Comparison of ENCODE assay signal across 15 mouse cellular contexts in the genomic region with DNA sequence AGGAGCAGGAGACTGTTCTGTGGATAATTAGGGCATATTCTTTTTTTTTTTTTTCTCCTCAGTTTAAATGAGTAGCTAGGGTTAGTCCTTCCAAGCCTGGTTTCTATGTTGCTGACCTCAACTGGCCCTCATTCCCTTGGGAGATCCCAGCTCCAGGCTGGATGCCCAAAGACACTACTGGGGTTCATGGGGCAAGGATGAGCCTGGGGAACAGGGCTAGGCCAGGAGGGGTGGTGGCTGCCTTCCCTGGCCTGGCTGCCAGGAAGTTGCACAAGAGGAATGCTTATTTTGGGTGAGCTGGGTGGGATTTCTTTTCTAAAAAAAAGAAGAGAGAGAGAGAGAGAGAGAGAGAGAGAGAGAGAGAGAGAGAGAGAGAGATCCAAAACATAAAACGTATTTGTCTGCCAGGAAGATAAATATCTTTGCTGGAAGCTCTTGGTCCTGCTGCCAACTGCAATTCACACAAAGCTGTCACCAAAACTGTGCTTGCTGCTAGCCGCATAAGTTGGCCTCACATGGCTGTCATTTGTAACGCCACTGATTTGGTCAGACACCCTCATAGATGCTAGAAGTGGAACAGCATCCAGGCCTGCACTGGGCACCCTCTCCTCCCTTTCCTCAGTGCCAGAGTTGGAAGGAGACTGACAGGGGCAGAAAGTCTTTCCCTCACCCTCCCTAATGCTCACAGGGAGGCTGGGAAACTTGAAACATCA. TPM values are rescaled to one million over a fixed set of nuclear protein-coding genes. Genes with fewer than 3 reads are reported as not detected.
DNase-seq lines count a peak whose midpoint lies in the region.
"Had no signal": no experiment of that assay in that cellular context is flagged by ENCODE, and none has a peak within 500 bp of the region (broad histone marks: within the 10 kb centered on the region; RNA-seq: fewer than 3 reads in every experiment).

No protein-coding gene starts in this region.

- peaks cover 29% of the 10 kb centered on the region for H3K27me3 ChIP-seq in limb, embryonic 10.5 days (ENCODE audit: low read depth, poor library complexity, severe bottlenecking)
- H3K27me3 ChIP-seq: limb, embryonic 15.5 days; Patski had no signal

- H3K9me3 ChIP-seq in limb, embryonic 10.5 days (replicated peaks), result no peaks in the 10 kb centered on the region
- H3K9me3 ChIP-seq: limb, embryonic 15.5 days had no signal

- WGBS in limb, embryonic 10.5 days, result 47% methylated on average over 3 of the region's 3 CpGs

- peaks cover 32% of the 10 kb centered on the region for H3K4me1 ChIP-seq in limb, embryonic 10.5 days
- H3K4me1 ChIP-seq: megakaryocyte, embryonic 14.5 days had no signal

- intact Hi-C loops in gastrocnemius, postnatal 36 days (cut with DNase I), result no loop called here

- DNase-seq in adrenal gland, adult 8-10 months, result peak; percentile 18
- no peak for DNase-seq in adrenal gland, postnatal 4 days (ENCODE audit: low spot score in 2 of 2)
- peak; percentile 22 for DNase-seq in kidney, adult 11 months
- DNase-seq in kidney, postnatal 4 days, result no peak
- DNase-seq in adrenal gland, postnatal 10 days, result peak; percentile 53
- peak; percentile 33 to 53 for DNase-seq in gastrocnemius, postnatal 36 days
- no peak for DNase-seq in limb, embryonic 10.5 days (ENCODE audit: low spot score)
- no peak for DNase-seq in embryo, embryonic 10.5 days (ENCODE audit: low spot score)
- DNase-seq: B cell, adult 2 months; layer of hippocampus, postnatal 36 days; retina, postnatal 1 day had no signal

- H3K4me3 ChIP-seq in limb, embryonic 10.5 days, result no peak overlapping the region
- H3K4me3 ChIP-seq: limb, embryonic 15.5 days; megakaryocyte, embryonic 14.5 days had no signal

- H3K36me3 ChIP-seq in limb, embryonic 10.5 days, result peaks cover 49% of the 10 kb centered on the region
- H3K36me3 ChIP-seq: limb, embryonic 15.5 days had no signal

- H3K27ac ChIP-seq in limb, embryonic 10.5 days, result no peak overlapping the region
- H3K27ac ChIP-seq: hindbrain, postnatal 0 days; limb, embryonic 15.5 days had no signal

RNA-seq across cellular contexts. Expression of a gene that starts 24.1 kb away (rescaled TPM):
- total RNA-seq in adrenal gland, adult 8-10 months (2022), result under 1 TPM; 0.26 to 0.43 (median 0.35) TPM
- 1 to 10 TPM; 1.0 to 1.2 TPM for total RNA-seq in adrenal gland, postnatal 4 days (2021)
- under 1 TPM; 0.48 to 0.51 TPM for total RNA-seq in adrenal gland, postnatal 10 days (2021)
- under 1 TPM; 0.15 to 0.23 TPM for total RNA-seq in gastrocnemius, postnatal 36 days (2021)
- polyA plus RNA-seq in limb, embryonic 10.5 days (2016; fragmentation: Nextera tagmentation; extraction: Ambion mirVana), result 12.5 and 14.8 TPM in 2 replicates
- polyA plus RNA-seq: Patski had no signal

Comparison
In these comparisons a context has a peak if more than half of its experiments do, and no peak if none do; other contexts are left out.
1. DNase-seq: peak in adrenal gland, adult 8-10 months (single experiment), kidney, adult 11 months (single experiment), adrenal gland, postnatal 10 days (single experiment) and gastrocnemius, postnatal 36 days (2 of 2); none in adrenal gland, postnatal 4 days (0 of 2), kidney, postnatal 4 days (0 of 2), limb, embryonic 10.5 days (single experiment) and embryo, embryonic 10.5 days (single experiment).